Mouse (Mus musculus) liver, embryonic 14.5 days (tissue): ENCODE measurements around the gene Klhl3. TPM values are rescaled to one million over a fixed set of nuclear protein-coding genes. Genes with fewer than 3 reads are reported as not detected.

ENCODE experiments used
- ATAC-seq: fragments of 200-750 bp; cut with Nextera tagmentation; 2 replicates; pipeline ENCODE4 v1.8.0; 2017; ENCODE audit warnings: moderate number of reproducible peaks, mild to moderate bottlenecking, moderate library complexity; ENCODE audit not compliant: insufficient read depth
- DNase-seq, 3 experiments: peaks; one replicate each; pipeline ENCODE4 v3.0.0-alpha.2; 2012 to 2013; ENCODE audit warnings: low read depth in 3 of 3, low spot score in 3 of 3
- H3K27ac ChIP-seq: fragments of 300-500 bp; sonication (generic); 2 replicates; pipeline ENCODE4 v1.5.1; 2014; ENCODE audit warnings: moderate library complexity, mild to moderate bottlenecking, control low read depth, inconsistent platforms
- H3K27me3 ChIP-seq: fragments of 300-500 bp; sonication (generic); 2 replicates; pipeline ENCODE4 v1.6.1; 2014; ENCODE audit warnings: mild to moderate bottlenecking, low read length, moderate library complexity; ENCODE audit not compliant: control insufficient read depth, insufficient read depth
- H3K36me3 ChIP-seq: fragments of 300-500 bp; sonication (generic); replicated peaks from 2 replicates; pipeline ENCODE4 v1.6.1; 2014; ENCODE audit warnings: low read depth; ENCODE audit not compliant: control insufficient read depth, insufficient read depth
- H3K4me1 ChIP-seq, 2 experiments: fragments of 200-500 bp in 1 of 2; fragments of 300-500 bp in 1 of 2; sonication (generic) in 1 of 2; replicated peaks; 2 replicates each; pipeline ENCODE4 v1.6.1; 2012 to 2014; ENCODE audit warnings: antibody characterized with exemption in 1 of 2, inconsistent platforms in 1 of 2, low read length in 1 of 2; ENCODE audit not compliant: control insufficient read depth in 2 of 2, insufficient read depth in 2 of 2
- H3K4me2 ChIP-seq: fragments of 300-500 bp; sonication (generic); 2 replicates; pipeline ENCODE4 v1.6.1; 2014; ENCODE audit warnings: low read depth, mild to moderate bottlenecking, control low read depth, moderate library complexity
- H3K4me3 ChIP-seq, 2 experiments: fragments of 200-500 bp in 1 of 2; fragments of 300-500 bp in 1 of 2; sonication (generic) in 1 of 2; 2 replicates each; pipeline ENCODE4 v1.5.1; 2012 to 2014; ENCODE audit warnings: low read depth in 2 of 2, low read length in 2 of 2, mild to moderate bottlenecking in 2 of 2, control low read depth in 1 of 2, inconsistent platforms in 1 of 2, moderate library complexity in 1 of 2; ENCODE audit not compliant: insufficient read depth in 1 of 2
- H3K9ac ChIP-seq: fragments of 300-500 bp; sonication (generic); replicated peaks from 2 replicates; pipeline ENCODE4 v1.6.1; 2014; ENCODE audit warnings: mild to moderate bottlenecking, control low read depth, moderate library complexity
- H3K9me3 ChIP-seq: fragments of 300-500 bp; sonication (generic); 2 replicates; pipeline ENCODE4 v1.6.1; 2016; ENCODE audit warnings: low read length, mixed read lengths; ENCODE audit not compliant: control insufficient read depth
- CTCF ChIP-seq: IDR thresholded peaks from 2 replicates; pipeline ENCODE4 v1.5.1; 2016; ENCODE audit warnings: antibody characterized with exemption, low read depth, control low read depth
- EP300 ChIP-seq: IDR thresholded peaks from 2 replicates; pipeline ENCODE4 v1.6.1; 2016; ENCODE audit warnings: antibody characterized with exemption, low read depth
- WGBS: fragments of 180-500 bp; shearing (Covaris S2); extraction: QIAGEN DNeasy Blood & Tissue Kit; methylation state at CpG from one replicate; pipeline ENCODE4 v1.1.7; 2014; ENCODE audit not compliant: insufficient replicate concordance; 5-methylcytosine and 5-hydroxymethylcytosine counted together
- polyA plus RNA-seq, 2 experiments: library from polyadenylated mRNA; depleted of rRNA in 1 of 2; stranded (reverse) in 1 of 2; unstranded in 1 of 2; fragments of >200 nt; fragmentation: Nextera tagmentation in 1 of 2; extraction: Ambion mirVana in 1 of 2; gene quantifications; 2 replicates each; pipeline versions ENCODE4 v1.2.1 to v1.2.3; 2012 to 2014

Klhl3 gene
- polyA plus RNA-seq, 2 experiments: 0.42 to 0.51 TPM

DNA sequence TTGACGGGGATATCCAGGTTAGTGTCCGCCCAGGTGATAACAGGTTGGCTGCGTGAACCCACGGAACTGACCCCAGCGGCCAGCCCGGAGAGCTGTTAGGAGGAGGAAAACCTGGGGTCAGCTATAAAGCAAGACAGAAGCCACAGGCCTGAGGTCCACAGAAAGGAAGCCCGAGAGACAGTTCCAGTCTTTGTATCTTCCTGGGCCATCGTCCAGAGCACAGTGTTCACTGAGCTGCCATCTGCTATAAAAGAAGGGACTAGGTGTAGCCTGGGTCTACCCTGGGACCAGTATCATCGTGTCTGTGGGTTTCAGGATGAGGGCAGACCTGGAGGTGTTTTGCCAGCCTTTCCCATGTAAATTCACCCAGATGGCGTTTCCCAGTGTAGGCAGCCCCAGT is 61.7 kb downstream of the Klhl3 start:
- Histone ChIP-seq H3K4me2 (no peak overlapping the region), H3K27me3 (no peaks in the 10 kb centered on the region), H3K27ac (no peak overlapping the region), H3K9me3 (no peaks in the 10 kb centered on the region), H3K36me3 (no peaks in the 10 kb centered on the region), H3K9ac (no peak overlapping the region), H3K4me3 (no peak overlapping the region), H3K4me1 (peaks cover 0 to 4% of the 10 kb centered on the region in 2 experiments; a peak in 2 of 4 replicates)
- no peak for TF ChIP-seq EP300
- WGBS: 68% methylated on average over 10 of the region's 10 CpGs
- no peak for ATAC-seq
- no peak for DNase-seq

DNA sequence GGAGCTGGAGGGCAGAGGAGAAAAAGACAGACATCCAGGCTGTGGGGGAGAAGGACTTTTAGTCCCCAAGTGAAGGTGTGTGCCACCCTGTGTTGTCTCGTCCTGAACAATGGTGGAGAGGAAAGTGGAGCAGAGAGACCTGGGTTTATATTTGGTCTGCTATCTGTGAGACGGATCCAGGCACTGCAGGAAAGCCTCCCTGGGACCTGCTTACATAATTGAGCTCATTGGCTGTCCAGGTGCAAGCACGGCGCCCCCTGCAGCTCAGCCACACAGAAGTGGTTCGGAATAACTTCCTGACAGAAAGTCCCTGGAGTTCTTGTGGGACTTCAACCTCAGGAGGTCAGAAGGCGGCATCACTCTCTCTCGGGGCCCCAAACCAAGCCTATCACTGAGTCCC is 62.1 kb downstream of the Klhl3 start:
- no peak overlapping the region for H3K9ac ChIP-seq
- TF ChIP-seq CTCF (no peak), EP300 (no peak)
- H3K9me3 ChIP-seq: no peaks in the 10 kb centered on the region
- no peak overlapping the region for H3K27ac ChIP-seq
- no peaks in the 10 kb centered on the region for H3K36me3 ChIP-seq
- no peak overlapping the region for H3K4me3 ChIP-seq
- no peaks in the 10 kb centered on the region for H3K27me3 ChIP-seq
- peaks cover 0 to 7% of the 10 kb centered on the region in 2 experiments; a peak in 2 of 4 replicates for H3K4me1 ChIP-seq
- 54% methylated on average over 7 of the region's 7 CpGs for WGBS
- no peak for ATAC-seq
- no peak overlapping the region for H3K4me2 ChIP-seq
- DNase-seq: no peak

DNA sequence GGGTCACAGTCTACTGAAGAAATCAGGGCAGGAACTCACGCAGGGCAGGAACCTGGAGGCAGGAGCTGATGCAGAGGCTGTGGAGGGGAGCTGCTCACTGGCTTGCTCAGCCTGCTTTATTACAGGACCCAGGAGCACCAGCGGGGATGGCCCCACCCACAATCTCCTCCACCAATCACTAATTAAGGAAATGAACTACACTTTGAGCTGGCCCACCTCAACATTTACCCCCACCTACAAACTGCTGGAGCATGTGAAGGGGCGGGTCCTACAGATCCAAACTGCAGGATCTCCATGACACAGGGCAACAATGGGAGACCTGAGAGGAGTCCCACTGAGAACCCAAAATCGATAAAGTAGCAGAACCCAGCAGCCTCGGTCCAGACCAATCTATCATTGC is 64.3 kb downstream of the Klhl3 start:
- Histone ChIP-seq H3K4me3 (no peak overlapping the region), H3K36me3 (no peaks in the 10 kb centered on the region), H3K9ac (no peak overlapping the region), H3K27me3 (no peaks in the 10 kb centered on the region), H3K4me2 (no peak overlapping the region), H3K4me1 (peaks cover 0 to 11% of the 10 kb centered on the region in 2 experiments; a peak in 2 of 4 replicates), H3K9me3 (no peaks in the 10 kb centered on the region), H3K27ac (no peak overlapping the region)
- 50% methylated on average over 5 of the region's 5 CpGs for WGBS
- TF ChIP-seq CTCF: no peak
- no peak for TF ChIP-seq EP300
- ATAC-seq (no peak), DNase-seq (no peak)

DNA sequence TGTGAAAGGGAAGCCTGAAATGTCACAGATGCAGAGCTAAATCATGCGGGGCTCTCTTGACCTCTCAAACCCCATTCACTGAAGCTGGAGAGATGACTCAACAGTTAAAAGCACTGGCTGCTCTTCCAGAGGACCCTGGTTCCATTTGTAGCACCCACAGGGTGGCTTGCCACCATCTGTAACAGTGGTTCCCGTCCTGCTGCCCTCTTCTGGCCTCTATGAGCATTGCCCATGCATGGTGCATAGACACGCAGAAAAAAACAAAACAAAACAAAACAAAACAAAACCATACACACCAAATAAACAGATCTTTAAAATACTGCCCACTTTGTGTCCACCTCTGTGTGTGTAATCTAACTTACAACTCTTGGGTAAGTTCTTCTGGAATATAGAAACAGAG is 65.3 kb downstream of the Klhl3 start:
- peaks cover 0 to 11% of the 10 kb centered on the region in 2 experiments; a peak in 2 of 4 replicates for H3K4me1 ChIP-seq
- H3K4me2 ChIP-seq: no peak overlapping the region
- peak; percentile 35 for TF ChIP-seq CTCF
- TF ChIP-seq EP300: no peak
- DNase-seq (no peak), ATAC-seq (no peak)
- no peaks in the 10 kb centered on the region for H3K27me3 ChIP-seq
- H3K4me3 ChIP-seq: no peak overlapping the region
- no peaks in the 10 kb centered on the region for H3K36me3 ChIP-seq
- 59% methylated on average over 3 of the region's 3 CpGs for WGBS
- H3K9me3 ChIP-seq: no peaks in the 10 kb centered on the region
- no peak overlapping the region for H3K9ac ChIP-seq
- no peak overlapping the region for H3K27ac ChIP-seq

DNA sequence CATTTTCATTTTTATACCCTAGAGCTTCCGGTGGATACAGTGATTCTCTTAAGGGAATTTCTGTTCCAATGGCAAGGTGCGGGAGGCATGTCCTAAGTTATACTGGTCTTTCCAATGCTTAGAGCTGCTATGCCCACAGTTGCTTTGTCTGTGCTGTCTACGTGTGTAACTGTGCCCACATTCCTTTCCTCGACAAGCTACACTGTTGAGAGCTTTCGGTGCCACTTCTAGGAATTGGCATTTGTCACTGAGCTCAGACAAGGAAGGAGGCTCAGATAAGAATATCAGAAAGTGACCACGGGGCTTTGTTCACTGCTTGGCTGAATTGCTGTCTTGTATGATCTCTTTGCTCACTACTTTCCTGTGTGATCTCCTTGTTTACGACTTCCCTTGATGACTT is 67.2 kb downstream of the Klhl3 start:
- Histone ChIP-seq H3K27ac (no peak overlapping the region), H3K4me3 (no peak overlapping the region), H3K9me3 (no peaks in the 10 kb centered on the region), H3K9ac (no peak overlapping the region), H3K36me3 (no peaks in the 10 kb centered on the region), H3K4me1 (peaks cover 0 to 11% of the 10 kb centered on the region in 2 experiments; a peak in 2 of 4 replicates), H3K4me2 (no peak overlapping the region; the same call in 1 of the 2 replicates), H3K27me3 (no peaks in the 10 kb centered on the region)
- no peak for TF ChIP-seq CTCF
- TF ChIP-seq EP300: peak; percentile 34; the same call in 1 of the 2 replicates
- 25% methylated on average over 7 of the region's 7 CpGs for WGBS
- DNase-seq: peak in 1 of 3 experiments; percentile 20
- ATAC-seq: peak; percentile 74; the same call in 1 of the 2 replicates
